Mouse (Mus musculus) cerebellum, adult 2 months (tissue): ENCODE data around the gene Trap1.

Experiments used
- CTCF ChIP-seq: fragments of 200-500 bp; IDR thresholded peaks from 2 replicates; pipeline ENCODE4 v1.5.1; 2011; ENCODE audit warnings: low read depth, mild to moderate bottlenecking, control low read depth, low read length, moderate library complexity, borderline replicate concordance; ENCODE audit not compliant: insufficient read depth
- POLR2A ChIP-seq: fragments of 200-500 bp; IDR thresholded peaks from 2 replicates; pipeline ENCODE4 v1.6.1; 2011; ENCODE audit warnings: low read length, control low read depth, borderline replicate concordance; ENCODE audit not compliant: insufficient read depth

GRCm38 (mm10) chr16:4045524-4045923 lies 32.1 kb downstream of the Trap1 start:
- TF ChIP-seq CTCF (no peak), POLR2A (no peak)
